Mouse (Mus musculus) E14TG2a.4 (cell line): ENCODE data around the gene Magi1.
A peak's percentile ranks its signal among the peaks of the same experiment; 100 is the strongest.

Source experiments
- CTCF ChIP-seq: conservative IDR thresholded peaks from 2 replicates; pipeline ENCODE4 v1.5.1; 2014; ENCODE audit warnings: low read length
- NANOG ChIP-seq: IDR thresholded peaks from 2 replicates; pipeline ENCODE4 v1.6.1; 2014; ENCODE audit warnings: borderline replicate concordance, low read length, mixed read lengths
- POU5F1 ChIP-seq: IDR thresholded peaks from 2 replicates; pipeline ENCODE4 v1.6.1; 2014; ENCODE audit warnings: low read length, borderline replicate concordance

GRCm38 (mm10) chr6:93648581-93649230 lies 635.0 kb downstream of the Magi1 start:
- no peak for TF ChIP-seq CTCF
- TF ChIP-seq POU5F1: no peak
- 0 out of 2 replicates have a peak, but pooled peaks have one; percentile 7 for TF ChIP-seq NANOG
